Mouse (Mus musculus): ENCODE data around the gene Sulf2.

DNA sequence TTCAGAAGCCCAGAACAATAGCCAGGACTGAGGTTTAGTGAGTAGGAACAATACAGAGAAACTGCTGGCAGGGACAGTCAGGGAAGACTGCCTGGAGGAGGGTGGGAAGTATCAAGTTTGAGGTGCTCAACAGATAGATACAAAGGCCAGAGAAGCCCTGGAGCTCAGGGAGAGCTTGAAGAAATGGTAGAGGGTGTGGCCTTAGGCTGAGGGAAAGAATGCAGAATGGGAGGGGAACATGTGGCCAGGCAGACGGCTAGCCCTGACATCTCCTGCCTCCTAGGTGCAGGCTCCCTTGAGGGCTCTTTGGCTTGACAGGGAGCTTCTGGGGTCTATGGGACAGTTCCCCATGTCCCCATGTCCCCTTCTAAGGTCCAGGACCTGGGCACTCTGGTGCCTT, 17.2 kb downstream of the Sulf2 start:
- TF ChIP-seq CTCF (IDR thresholded peaks at IDR 0.05; ENCODE audit: extremely low read depth, insufficient read depth, insufficient read length, insufficient replicate concordance), result no peak
- no peak for TF ChIP-seq POLR2A (IDR thresholded peaks at IDR 0.05; ENCODE audit: low read depth, low read length)

Measured in spleen, adult 2 months (tissue).